ENCODE assay signal across 35 mouse cellular contexts in the genomic region with DNA sequence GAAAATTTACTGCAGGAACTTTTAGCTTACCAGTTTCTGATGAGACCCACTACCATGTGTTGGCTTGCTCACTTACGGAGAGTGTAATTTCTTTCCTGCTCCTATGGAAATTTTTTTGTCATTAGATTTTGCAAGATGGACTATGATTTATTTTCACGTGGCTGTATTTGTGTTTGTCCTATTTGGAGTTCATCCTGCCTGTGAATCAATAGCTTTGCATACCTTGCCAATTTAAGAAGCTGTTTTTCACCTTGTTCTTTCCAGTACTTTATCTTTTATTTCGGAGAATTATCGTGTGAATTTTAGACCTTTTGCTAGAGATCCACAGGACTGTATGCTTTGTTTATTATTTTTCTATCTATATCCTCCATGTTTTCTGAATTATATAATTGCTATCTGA.
"Had no signal": no experiment of that assay in that cellular context is flagged by ENCODE, and none has a peak within 500 bp of the region (broad histone marks: within the 10 kb centered on the region; RNA-seq: fewer than 3 reads in every experiment).

No protein-coding gene starts in this region.

- ATAC-seq: hindbrain, embryonic 16.5 days; hindbrain, postnatal 0 days; inflammation-experienced regulatory T-cells, adult 6 months; intestine, embryonic 15.5 days; intestine, embryonic 16.5 days; intestine, postnatal 0 days had no signal

- H3K9me3 ChIP-seq: heart, embryonic 10.5 days; heart, embryonic 12.5 days; heart, embryonic 13.5 days; heart, embryonic 15.5 days; hindbrain, embryonic 10.5 days; hindbrain, embryonic 12.5 days; hindbrain, embryonic 13.5 days; hindbrain, embryonic 15.5 days; intestine, embryonic 15.5 days; kidney, embryonic 15.5 days had no signal

- H3K9ac ChIP-seq: heart, embryonic 12.5 days; heart, embryonic 13.5 days; heart, embryonic 15.5 days; hindbrain, embryonic 12.5 days; hindbrain, embryonic 13.5 days; hindbrain, embryonic 14.5 days; hindbrain, embryonic 15.5 days; intestine, embryonic 15.5 days; kidney, embryonic 15.5 days had no signal

- H3K4me1 ChIP-seq: heart, embryonic 10.5 days; heart, embryonic 12.5 days; heart, embryonic 13.5 days; heart, embryonic 15.5 days; hindbrain, embryonic 10.5 days; hindbrain, embryonic 12.5 days; hindbrain, embryonic 13.5 days; hindbrain, embryonic 15.5 days; intestine, embryonic 15.5 days; kidney, embryonic 15.5 days had no signal

- H3K27me3 ChIP-seq: heart, embryonic 12.5 days; heart, embryonic 13.5 days; heart, embryonic 15.5 days; hindbrain, embryonic 12.5 days; hindbrain, embryonic 13.5 days; hindbrain, embryonic 15.5 days; intestine, embryonic 15.5 days; kidney, embryonic 15.5 days had no signal

- H3K4me2 ChIP-seq: heart, embryonic 11.5 days; heart, embryonic 12.5 days; heart, embryonic 13.5 days; heart, embryonic 15.5 days; hindbrain, embryonic 12.5 days; hindbrain, embryonic 13.5 days; hindbrain, embryonic 14.5 days; hindbrain, embryonic 15.5 days; intestine, embryonic 15.5 days; kidney, embryonic 15.5 days had no signal

- DNase-seq: heart, postnatal 10 days; heart, postnatal 14 days; heart, postnatal 36 days; heart, postnatal 4 days; kidney, adult 11 months; kidney, adult 18-20 months; kidney, adult 2 months; kidney, adult 8-10 months; kidney, adult 9 months; kidney, postnatal 10 days; kidney, postnatal 14 days; kidney, postnatal 25 days; kidney, postnatal 36 days; kidney, postnatal 4 days; layer of hippocampus, adult 9-11 months; layer of hippocampus, postnatal 36 days had no signal

- H3K36me3 ChIP-seq: heart, embryonic 10.5 days; heart, embryonic 12.5 days; heart, embryonic 13.5 days; heart, embryonic 15.5 days; hindbrain, embryonic 10.5 days; hindbrain, embryonic 12.5 days; hindbrain, embryonic 13.5 days; hindbrain, embryonic 15.5 days; intestine, embryonic 15.5 days; kidney, embryonic 15.5 days had no signal

- H3K4me3 ChIP-seq: heart, embryonic 10.5 days; heart, embryonic 12.5 days; heart, embryonic 13.5 days; heart, embryonic 15.5 days; hindbrain, embryonic 10.5 days; hindbrain, embryonic 12.5 days; hindbrain, embryonic 13.5 days; hindbrain, embryonic 15.5 days; intestine, embryonic 15.5 days; kidney, embryonic 15.5 days; layer of hippocampus, adult 2 months had no signal

- H3K27ac ChIP-seq: heart, embryonic 10.5 days; heart, embryonic 13.5 days; heart, embryonic 15.5 days; hindbrain, embryonic 10.5 days; hindbrain, embryonic 12.5 days; hindbrain, embryonic 13.5 days; hindbrain, embryonic 14.5 days; hindbrain, embryonic 15.5 days; hindbrain, postnatal 0 days; intestine, embryonic 15.5 days; kidney, embryonic 15.5 days; kidney, postnatal 0 days; layer of hippocampus, adult 2 months had no signal
